Mouse (Mus musculus): ENCODE results near the gene Fbxw9. TPM values are rescaled to one million over a fixed set of nuclear protein-coding genes. Genes with fewer than 3 reads are reported as not detected.

Fbxw9 gene
- total RNA-seq, 1 experiment from 2014 or later, result 6.3 TPM

Other genes starting within 250 kb of the Fbxw9 start
- gene Dand5, start 237.2 kb upstream of the Fbxw9 start, total RNA-seq (2017), result 4.5 and 5.5 TPM in 2 replicates
- gene Gadd45gip1, start 228.5 kb upstream of the Fbxw9 start, total RNA-seq (2017), result 14.1 and 16.7 TPM in 2 replicates
- 46.6 and 57.8 TPM in 2 replicates for gene Rad23a, start 219.4 kb upstream of the Fbxw9 start, total RNA-seq (2017)
- 690 and 751 TPM in 2 replicates for gene Calr, start 213.1 kb upstream of the Fbxw9 start, total RNA-seq (2017)
- 50.7 and 56.2 TPM in 2 replicates for gene Farsa, start 203.1 kb upstream of the Fbxw9 start, total RNA-seq (2017)
- 4.4 and 5.5 TPM in 2 replicates for gene Syce2, start 187.9 kb upstream of the Fbxw9 start, total RNA-seq (2017)
- gene Gcdh, start 166.1 kb upstream of the Fbxw9 start, total RNA-seq (2017), result 21.0 and 21.5 TPM in 2 replicates
- gene Klf1, start 158.1 kb upstream of the Fbxw9 start, total RNA-seq (2017), result not detected in 2 replicates
- gene Dnase2a, start 151.5 kb upstream of the Fbxw9 start, total RNA-seq (2017), result 31.7 and 34.7 TPM in 2 replicates
- 0.12 and 0.23 TPM in 2 replicates for gene Mast1, start 122.7 kb upstream of the Fbxw9 start, total RNA-seq (2017)
- not detected in 2 replicates for gene Rtbdn, start 113.1 kb upstream of the Fbxw9 start, total RNA-seq (2017)
- gene Gm49661, start 90.6 kb upstream of the Fbxw9 start, total RNA-seq (2017), result not detected in 2 replicates
- 92.5 and 96.9 TPM in 2 replicates for gene Prdx2, start 90.5 kb upstream of the Fbxw9 start, total RNA-seq (2017)
- 26.5 and 36.0 TPM in 2 replicates for gene Rnaseh2a, start 90.3 kb upstream of the Fbxw9 start, total RNA-seq (2017)
- 867 and 1,013 TPM in 2 replicates for gene Junb, start 81.3 kb upstream of the Fbxw9 start, total RNA-seq (2017)
- 8.6 and 12.0 TPM in 2 replicates for gene Hook2, start 69.5 kb upstream of the Fbxw9 start, total RNA-seq (2017)
- gene Best2, start 45.5 kb upstream of the Fbxw9 start, total RNA-seq (2017), result not detected in 2 replicates
- gene Asna1, start 34.8 kb upstream of the Fbxw9 start, total RNA-seq (2017), result 38.9 and 43.1 TPM in 2 replicates
- gene Trir, start 33.2 kb upstream of the Fbxw9 start, total RNA-seq (2017), result 124 and 193 TPM in 2 replicates
- 16.9 TPM in 2 replicates for gene Tnpo2, start 23.1 kb upstream of the Fbxw9 start, total RNA-seq (2017)
- not detected in 2 replicates for gene Gm5741, start 7.9 kb downstream of the Fbxw9 start, total RNA-seq (2017)
- 41.9 and 48.2 TPM in 2 replicates for gene Dhps, start 11.7 kb downstream of the Fbxw9 start, total RNA-seq (2017)
- gene Wdr83os, start 20.7 kb downstream of the Fbxw9 start, total RNA-seq (2017), result 22.0 and 23.6 TPM in 2 replicates
- gene Wdr83, start 21.3 kb downstream of the Fbxw9 start, total RNA-seq (2017), result 15.8 and 17.6 TPM in 2 replicates
- gene Man2b1, start 23.2 kb downstream of the Fbxw9 start, total RNA-seq (2017), result 192 and 197 TPM in 2 replicates
- gene Zfp791, start 63.0 kb downstream of the Fbxw9 start, total RNA-seq (2017), result not detected in 2 replicates
- not detected in 2 replicates for gene Cks1brt, start 91.9 kb downstream of the Fbxw9 start, total RNA-seq (2017)
- gene Olfr371, start 165.9 kb downstream of the Fbxw9 start, total RNA-seq (2017), result not detected in 2 replicates
- 20.3 and 21.1 TPM in 2 replicates for gene Orc6, start 239.6 kb downstream of the Fbxw9 start, total RNA-seq (2017)
- gene Vps35, start 239.7 kb downstream of the Fbxw9 start, total RNA-seq (2017), result 79.3 and 86.3 TPM in 2 replicates